Mouse (Mus musculus) heart, embryonic 16.5 days (tissue): ENCODE measurements around the gene Cipc. TPM values are rescaled to one million over a fixed set of nuclear protein-coding genes. Genes with fewer than 3 reads are reported as not detected.
A peak's percentile ranks its signal among the peaks of the same experiment; 100 is the strongest.

Experiments used
- ATAC-seq: fragments of 200-750 bp; cut with Nextera tagmentation; replicated peaks from 2 replicates; pipeline ENCODE4 v1.8.0; 2017; ENCODE audit warnings: moderate number of reproducible peaks; ENCODE audit not compliant: insufficient read depth, low FRiP score; ENCODE audit errors: extremely low read depth
- H3K27ac ChIP-seq: fragments of 300-500 bp; sonication (generic); 2 replicates; pipeline ENCODE4 v1.5.1; 2014; ENCODE audit warnings: mild to moderate bottlenecking, low read length, control low read depth, moderate library complexity
- H3K27me3 ChIP-seq: fragments of 300-500 bp; sonication (generic); 2 replicates; pipeline ENCODE4 v1.6.1; 2014; ENCODE audit warnings: low read length, mixed read lengths; ENCODE audit not compliant: control insufficient read depth, insufficient read depth
- H3K36me3 ChIP-seq: fragments of 300-500 bp; sonication (generic); 2 replicates; pipeline ENCODE4 v1.6.1; 2014; ENCODE audit not compliant: control insufficient read depth, insufficient read depth
- H3K4me1 ChIP-seq: fragments of 300-500 bp; sonication (generic); 2 replicates; pipeline ENCODE4 v1.6.1; 2014; ENCODE audit warnings: low read length, mixed read lengths; ENCODE audit not compliant: control insufficient read depth, insufficient read depth
- H3K4me2 ChIP-seq: fragments of 300-500 bp; sonication (generic); 2 replicates; pipeline ENCODE4 v1.6.1; 2014; ENCODE audit warnings: low read depth, mild to moderate bottlenecking, control low read depth, low read length
- H3K4me3 ChIP-seq: fragments of 300-500 bp; sonication (generic); 2 replicates; pipeline ENCODE4 v1.5.1; 2014; ENCODE audit warnings: mild to moderate bottlenecking, control low read depth, low read length
- H3K9ac ChIP-seq: fragments of 300-500 bp; sonication (generic); 2 replicates; pipeline ENCODE4 v1.6.1; 2014; ENCODE audit warnings: low read length, control low read depth
- H3K9me3 ChIP-seq: fragments of 300-500 bp; sonication (generic); replicated peaks from 2 replicates; pipeline ENCODE4 v1.6.1; 2016; ENCODE audit warnings: low read length; ENCODE audit not compliant: control insufficient read depth
- WGBS: fragments of 180-500 bp; shearing (Covaris S2); extraction: QIAGEN DNeasy Blood & Tissue Kit; methylation state at CpG from one replicate; pipeline ENCODE4 v1.1.7; 2014; 5-methylcytosine and 5-hydroxymethylcytosine counted together
- polyA plus RNA-seq: library from polyadenylated mRNA; unstranded; fragments of >200 nt; fragmentation: Nextera tagmentation; extraction: Ambion mirVana; gene quantifications from 2 replicates; pipeline ENCODE4 v1.2.1, GENCODE M21; 2015

Cipc gene
- polyA plus RNA-seq, 1 experiment from 2014 or later = 25.9 TPM

- no peak overlapping the region for H3K4me3 ChIP-seq
- peaks cover 6% of the 10 kb centered on the region for H3K4me1 ChIP-seq
- H3K36me3 ChIP-seq = no peaks in the 10 kb centered on the region
- peak; percentile 92 for ATAC-seq
- H3K9ac ChIP-seq = no peak overlapping the region
- peaks cover 6% of the 10 kb centered on the region; the same call in 1 of the 2 replicates for H3K9me3 ChIP-seq
- no peaks in the 10 kb centered on the region for H3K27me3 ChIP-seq
- no peak overlapping the region for H3K4me2 ChIP-seq
- H3K27ac ChIP-seq = no peak overlapping the region
- 4% methylated on average over 5 of the region's 5 CpGs for WGBS
These were observed 23.0 kb upstream of the Cipc start for GRCm38 (mm10) chr12:86923837-86924236.

GRCm38 (mm10) chr12:86930934-86931729 is 15.7 kb upstream of the Cipc start:
- H3K4me2 ChIP-seq = no peak overlapping the region
- ATAC-seq = no peak
- H3K27ac ChIP-seq = no peak overlapping the region
- H3K9me3 ChIP-seq = peaks cover 10% of the 10 kb centered on the region
- no peak overlapping the region for H3K4me3 ChIP-seq
- H3K4me1 ChIP-seq = peaks cover 7% of the 10 kb centered on the region; the same call in 1 of the 2 replicates
- no peaks in the 10 kb centered on the region for H3K36me3 ChIP-seq
- no peaks in the 10 kb centered on the region for H3K27me3 ChIP-seq
- 81% methylated on average over 6 of the region's 6 CpGs for WGBS
- H3K9ac ChIP-seq = no peak overlapping the region

GRCm38 (mm10) chr12:86931919-86932574 is 14.8 kb upstream of the Cipc start:
- no peaks in the 10 kb centered on the region for H3K36me3 ChIP-seq
- H3K9me3 ChIP-seq = peaks cover 10% of the 10 kb centered on the region
- H3K27me3 ChIP-seq = no peaks in the 10 kb centered on the region
- peaks cover 7% of the 10 kb centered on the region; the same call in 1 of the 2 replicates for H3K4me1 ChIP-seq
- no peak; the same call in 1 of the 2 replicates for ATAC-seq
- H3K4me3 ChIP-seq = no peak overlapping the region
- H3K4me2 ChIP-seq = no peak overlapping the region
- 21% methylated on average over 7 of the region's 7 CpGs for WGBS
- H3K27ac ChIP-seq = no peak overlapping the region
- H3K9ac ChIP-seq = no peak overlapping the region

- peaks cover 7% of the 10 kb centered on the region; the same call in 1 of the 2 replicates for H3K4me1 ChIP-seq
- H3K4me3 ChIP-seq = no peak overlapping the region
- H3K9ac ChIP-seq = no peak overlapping the region
- H3K4me2 ChIP-seq = no peak overlapping the region
- ATAC-seq = no peak
- no peak overlapping the region for H3K27ac ChIP-seq
- peaks cover 10% of the 10 kb centered on the region for H3K9me3 ChIP-seq
- 44% methylated on average over 6 of the region's 6 CpGs for WGBS
- no peaks in the 10 kb centered on the region for H3K27me3 ChIP-seq
- no peaks in the 10 kb centered on the region for H3K36me3 ChIP-seq
These were observed 14.3 kb upstream of the Cipc start for GRCm38 (mm10) chr12:86932575-86932952.

- no peak overlapping the region for H3K4me2 ChIP-seq
- peaks cover 4% of the 10 kb centered on the region; the same call in 1 of the 2 replicates for H3K9me3 ChIP-seq
- H3K4me1 ChIP-seq = peaks cover 7% of the 10 kb centered on the region; the same call in 1 of the 2 replicates
- H3K9ac ChIP-seq = no peak overlapping the region
- WGBS = 38% methylated on average over 1 of the region's 1 CpGs
- no peaks in the 10 kb centered on the region for H3K36me3 ChIP-seq
- no peaks in the 10 kb centered on the region for H3K27me3 ChIP-seq
- ATAC-seq = no peak
- H3K27ac ChIP-seq = no peak overlapping the region
- H3K4me3 ChIP-seq = no peak overlapping the region
These were observed 12.1 kb upstream of the Cipc start for GRCm38 (mm10) chr12:86934748-86935147.

GRCm38 (mm10) chr12:86935692-86936282 is 11.1 kb upstream of the Cipc start:
- no peak for ATAC-seq
- 75% methylated on average over 8 of the region's 8 CpGs for WGBS

GRCm38 (mm10) chr12:86936587-86937343 is 10.1 kb upstream of the Cipc start:
- no peak for ATAC-seq
- Histone ChIP-seq H3K27me3 (no peaks in the 10 kb centered on the region), H3K27ac (no peak overlapping the region), H3K4me3 (no peak overlapping the region), H3K36me3 (no peaks in the 10 kb centered on the region), H3K9ac (no peak overlapping the region), H3K4me1 (peaks cover 11% of the 10 kb centered on the region; the same call in 1 of the 2 replicates), H3K9me3 (no peaks in the 10 kb centered on the region), H3K4me2 (no peak overlapping the region)
- 62% methylated on average over 11 of the region's 11 CpGs for WGBS

More at GRCm38 (mm10) chr12:86935692-86936282, 11.1 kb upstream of the Cipc start:
- H3K4me2 ChIP-seq = no peak overlapping the region
- H3K4me3 ChIP-seq = no peak overlapping the region
- H3K27me3 ChIP-seq = no peaks in the 10 kb centered on the region
- no peak overlapping the region for H3K27ac ChIP-seq
- H3K36me3 ChIP-seq = no peaks in the 10 kb centered on the region
- H3K9me3 ChIP-seq = peaks cover 2% of the 10 kb centered on the region; the same call in 1 of the 2 replicates
- peaks cover 7% of the 10 kb centered on the region; the same call in 1 of the 2 replicates for H3K4me1 ChIP-seq
- no peak overlapping the region for H3K9ac ChIP-seq

GRCm38 (mm10) chr12:86938571-86938970 is 8.3 kb upstream of the Cipc start:
- WGBS = 65% methylated on average over 9 of the region's 9 CpGs
- peaks cover 12% of the 10 kb centered on the region for H3K4me1 ChIP-seq
- no peak overlapping the region for H3K4me2 ChIP-seq
- H3K9ac ChIP-seq = no peak overlapping the region
- H3K27me3 ChIP-seq = no peaks in the 10 kb centered on the region
- no peak overlapping the region for H3K27ac ChIP-seq
- no peak for ATAC-seq
- no peak overlapping the region for H3K4me3 ChIP-seq
- no peaks in the 10 kb centered on the region for H3K36me3 ChIP-seq
- H3K9me3 ChIP-seq = no peaks in the 10 kb centered on the region
